Mouse (Mus musculus) kidney, postnatal 25 days (tissue): ENCODE measurements around the gene Ldlrap1.
"Not testable (repeated sequence)": the region's sequence is repeated elsewhere in the genome, so short reads cannot be mapped to it uniquely, and the experiment has no call there.

ENCODE experiments used
- DNase-seq, 2 experiments: peaks; one replicate each; pipeline ENCODE4 v3.0.0; 2021; ENCODE audit warnings: mixed read lengths in 2 of 2

The Ldlrap1 gene

DNA sequence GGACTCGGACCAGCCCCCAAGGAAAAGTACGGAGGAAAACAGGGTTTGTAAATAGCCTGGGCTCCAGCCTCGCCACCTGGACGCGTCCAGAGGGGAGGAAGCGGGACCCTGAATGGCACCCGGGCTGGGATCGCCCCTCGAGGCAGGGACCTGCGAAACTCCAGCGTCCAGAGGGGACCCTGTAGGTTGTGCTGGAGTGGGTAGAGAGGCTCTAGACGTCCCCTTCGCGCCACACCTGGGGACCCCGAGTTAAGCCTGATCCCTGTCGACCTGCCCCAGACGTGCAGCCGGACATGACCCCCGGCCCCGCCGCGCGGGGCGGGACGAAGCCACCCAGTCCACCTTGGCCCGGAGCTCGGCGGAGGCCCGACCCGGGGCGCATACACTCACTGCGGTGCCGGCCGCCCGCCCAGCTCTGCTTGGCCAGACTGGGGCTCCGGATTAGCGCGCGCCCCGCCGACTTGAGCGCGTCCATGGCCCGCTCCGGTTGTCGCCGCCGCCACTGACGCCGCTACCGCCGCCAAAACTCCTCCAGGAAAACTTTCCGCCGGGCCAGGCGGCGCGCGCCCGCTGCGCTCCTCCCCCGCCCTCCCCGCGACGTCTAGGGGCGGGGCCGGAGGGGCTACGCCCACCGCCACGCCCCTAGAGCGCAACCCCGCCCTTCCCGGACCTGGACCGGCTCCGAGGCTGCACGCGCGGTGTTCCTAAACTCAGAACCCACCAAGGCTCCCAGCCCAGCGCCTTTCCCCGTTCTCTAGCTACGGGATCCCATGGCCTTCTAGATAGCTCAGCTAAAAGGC lies at the start of gene Ldlrap1:
TSS of gene Ldlrap1 (minus strand) at position 599 of the 800 bp plus-strand sequence.
- peak; percentile 86 to 90 for DNase-seq

DNA sequence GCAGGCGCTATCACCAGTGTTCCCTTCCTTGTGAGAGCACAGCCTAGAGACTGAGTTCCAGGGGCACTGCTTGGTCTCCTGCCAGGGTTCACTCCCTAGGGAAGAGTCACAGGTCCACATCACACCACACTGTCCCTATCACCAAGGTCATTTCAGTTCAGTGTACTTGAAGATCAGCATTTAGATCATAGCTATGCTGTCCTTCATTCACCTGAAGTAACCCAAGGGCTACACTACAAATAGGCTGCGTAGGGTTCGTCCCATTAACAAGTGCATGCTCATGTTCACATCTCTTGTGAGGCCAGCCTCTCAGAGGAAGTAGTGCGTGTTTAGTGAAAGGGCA lies 46.4 kb upstream of the Ldlrap1 start:
- DNase-seq = peak; percentile 28 to 66

- DNase-seq = no peak
These were observed 45.8 kb upstream of the Ldlrap1 start for GRCm38 (mm10) chr4:134813406-134814228.

- peak; percentile 95 to 96 for DNase-seq
These were observed 36.9 kb upstream of the Ldlrap1 start for GRCm38 (mm10) chr4:134804765-134805164.

- DNase-seq = no peak
These were observed 34.9 kb upstream of the Ldlrap1 start for GRCm38 (mm10) chr4:134802765-134803164.

DNA sequence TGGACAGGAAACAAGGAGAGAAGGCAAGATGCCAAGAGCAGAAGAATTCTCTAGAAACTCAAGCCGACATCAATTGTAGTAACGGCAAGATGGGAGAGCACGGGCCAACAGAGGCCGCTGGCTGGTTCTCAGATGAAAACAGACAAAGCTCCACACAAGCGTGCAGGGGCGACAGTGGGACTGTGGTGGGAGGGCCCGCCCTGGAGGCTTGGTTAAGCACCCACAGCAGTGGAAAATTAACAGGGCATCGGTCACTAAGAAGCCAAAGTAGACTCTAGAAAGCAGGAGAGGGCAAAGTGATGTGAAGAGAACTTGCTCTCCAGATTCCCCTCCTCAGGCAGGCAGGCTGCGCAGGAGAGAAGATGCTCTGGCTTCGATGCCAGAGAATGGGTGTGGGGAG lies 34.3 kb upstream of the Ldlrap1 start:
- DNase-seq = peak; percentile 69 to 86

DNA sequence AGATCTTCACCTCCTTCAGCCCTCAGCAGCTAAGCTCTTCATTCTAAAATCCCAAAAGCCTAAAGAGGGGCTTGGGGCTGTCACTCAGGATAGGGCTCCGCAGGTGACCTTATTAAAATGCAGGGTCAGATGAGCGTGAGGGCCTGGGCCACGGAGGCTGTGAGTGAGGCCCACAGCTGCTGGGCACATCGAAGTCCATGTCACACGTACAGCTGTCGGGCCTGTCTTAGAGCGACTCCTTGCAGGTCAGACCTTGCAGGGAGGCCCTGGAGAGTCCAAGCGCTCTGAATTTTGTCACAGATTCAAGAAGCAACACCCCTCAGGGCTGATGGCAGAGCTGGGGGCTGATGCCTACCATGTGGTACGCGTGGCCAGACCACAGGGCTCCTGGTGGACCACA lies 32.9 kb upstream of the Ldlrap1 start:
- no peak for DNase-seq

GRCm38 (mm10) chr4:134800098-134800497 lies 32.3 kb upstream of the Ldlrap1 start:
- no peak for DNase-seq

DNA sequence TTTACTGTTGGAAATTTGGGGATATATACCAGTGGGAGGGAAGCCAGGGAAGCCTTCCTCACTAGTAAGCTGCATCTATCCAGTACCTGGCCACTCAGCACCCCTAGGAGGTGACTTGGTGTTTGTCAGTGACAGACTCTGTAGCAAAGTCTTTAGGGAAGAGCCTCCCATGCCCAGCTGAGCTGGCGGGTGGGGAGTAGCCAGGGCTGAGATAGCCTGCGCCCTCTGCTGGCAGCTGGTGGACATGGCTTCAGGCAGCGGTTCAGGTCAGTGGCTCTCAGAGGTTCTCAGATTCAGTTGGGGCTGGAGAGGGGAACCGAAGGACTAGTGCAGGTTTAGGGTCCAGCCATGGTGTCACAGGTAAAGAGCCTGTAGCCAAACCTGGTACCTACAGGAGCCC lies 31.4 kb upstream of the Ldlrap1 start:
- peak; percentile 81 to 83 for DNase-seq

- DNase-seq = peak; percentile 53 to 70
These were observed 31.0 kb upstream of the Ldlrap1 start for GRCm38 (mm10) chr4:134798861-134799260.

DNA sequence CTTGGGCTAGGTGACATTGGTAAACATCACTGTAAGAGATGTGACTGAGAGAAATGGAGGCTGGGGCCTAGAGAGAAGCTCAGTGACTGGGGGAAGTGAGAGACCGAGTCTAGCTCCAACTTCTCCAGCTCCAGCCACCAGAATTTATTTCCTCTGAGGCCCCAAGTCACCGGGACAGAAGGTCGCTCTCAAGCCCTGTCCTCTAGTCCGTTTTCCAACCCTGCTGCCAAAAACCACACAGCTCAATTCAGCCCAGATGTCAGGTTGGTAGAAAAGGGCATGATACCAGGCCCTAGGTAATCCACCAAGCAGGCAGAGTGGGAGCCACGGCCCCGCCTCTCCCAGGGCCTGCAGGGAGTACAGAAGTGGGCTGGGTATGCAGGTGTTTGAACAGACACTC lies 29.8 kb upstream of the Ldlrap1 start:
- DNase-seq = no peak

DNA sequence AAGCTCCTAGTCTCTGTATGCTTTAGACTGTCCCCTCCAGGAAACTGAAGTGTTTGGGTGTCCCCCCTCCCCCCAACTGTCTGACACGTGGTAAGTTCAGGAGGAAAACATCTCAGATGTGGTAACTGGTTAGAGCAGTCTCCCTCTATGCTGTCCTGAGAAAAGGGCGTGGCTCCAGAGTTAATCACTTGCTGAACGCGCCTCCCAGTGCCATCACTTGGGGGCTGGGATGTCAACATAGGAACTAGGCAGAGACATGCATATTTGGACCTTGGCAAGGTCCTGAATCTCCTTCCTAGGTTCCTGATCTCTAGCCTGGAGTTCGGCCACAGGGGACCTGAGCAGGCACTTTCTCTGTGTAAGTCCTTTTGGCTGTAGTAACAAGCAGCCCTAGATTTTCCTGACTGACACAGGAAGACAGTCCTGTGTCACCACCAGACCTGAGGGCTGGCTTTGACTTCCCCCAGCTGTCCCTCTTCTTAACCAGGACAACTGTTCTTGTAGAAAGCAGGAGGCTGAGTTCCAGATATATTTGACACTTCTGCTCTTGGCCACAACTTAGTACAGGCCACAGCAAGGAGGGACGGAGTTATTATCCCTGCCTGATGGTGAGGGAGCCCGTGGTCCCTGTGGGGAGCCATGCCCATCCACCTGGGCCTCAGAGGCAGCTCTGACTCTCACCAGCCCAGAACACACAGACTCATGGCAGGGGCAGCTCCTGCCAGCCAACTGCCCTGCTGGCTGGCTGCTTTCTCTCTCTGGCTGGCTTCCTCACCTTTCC lies 28.9 kb upstream of the Ldlrap1 start:
- peak; percentile 46 to 73 for DNase-seq

- DNase-seq = no peak
These were observed 28.1 kb upstream of the Ldlrap1 start for GRCm38 (mm10) chr4:134795819-134796485.

DNA sequence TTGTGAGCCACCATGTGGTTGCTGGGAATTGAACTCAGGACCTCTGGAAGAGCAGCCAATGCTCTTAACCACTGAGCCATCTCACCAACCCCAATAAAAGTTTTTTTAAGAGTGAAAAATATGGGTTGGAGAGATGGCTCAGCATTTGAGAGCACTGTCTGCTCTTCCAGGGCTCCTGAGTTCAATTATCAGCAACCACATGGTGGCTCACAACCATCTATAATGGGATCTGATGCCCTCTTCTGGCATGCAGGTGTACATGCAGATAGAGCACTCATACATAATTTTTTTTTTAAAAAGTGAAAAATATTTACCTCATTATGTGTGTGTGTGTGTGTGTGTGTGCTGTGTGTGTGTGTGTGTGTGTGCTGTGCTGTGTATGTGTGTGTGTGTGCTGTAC lies 27.1 kb upstream of the Ldlrap1 start:
- not testable (repeated sequence) for DNase-seq

DNA sequence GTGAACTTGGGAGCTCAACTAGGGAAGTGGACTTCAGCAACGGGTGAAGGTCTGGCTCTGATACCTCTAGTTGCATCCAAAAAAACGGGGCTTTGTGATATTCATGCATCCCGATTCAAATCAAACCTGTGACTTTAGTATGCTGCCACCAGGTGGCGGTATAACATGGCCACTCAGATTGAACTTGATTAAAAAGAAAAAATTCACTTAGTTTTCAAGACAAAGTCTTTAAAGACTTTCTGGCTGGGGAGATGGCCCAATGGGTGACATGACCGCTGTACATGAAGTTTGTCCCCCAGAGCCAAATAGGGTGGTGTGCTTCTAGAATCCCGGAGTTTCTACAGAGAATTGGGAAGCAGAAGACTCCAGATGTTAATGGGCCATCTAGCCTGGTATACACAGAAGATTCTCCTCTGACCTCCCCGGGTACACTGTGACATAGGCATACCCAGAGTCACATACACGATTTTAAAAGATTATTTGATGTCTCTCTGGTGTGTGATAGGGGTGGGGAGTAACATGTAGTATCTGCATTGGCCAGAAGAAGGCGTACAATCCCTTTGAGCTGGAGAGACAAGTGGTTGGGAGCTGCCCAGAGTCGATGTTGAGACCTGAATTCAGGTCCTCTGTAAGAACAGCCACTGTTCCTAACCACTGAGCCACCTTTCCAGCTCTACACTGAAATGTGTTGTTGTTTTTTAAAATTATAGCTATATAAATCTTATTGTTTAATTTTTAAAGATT lies 25.6 kb upstream of the Ldlrap1 start:
- peak; percentile 66 to 81 for DNase-seq

- DNase-seq = peak in 1 of 2 experiments; percentile 27
These were observed 23.9 kb upstream of the Ldlrap1 start for GRCm38 (mm10) chr4:134791731-134792130.

DNA sequence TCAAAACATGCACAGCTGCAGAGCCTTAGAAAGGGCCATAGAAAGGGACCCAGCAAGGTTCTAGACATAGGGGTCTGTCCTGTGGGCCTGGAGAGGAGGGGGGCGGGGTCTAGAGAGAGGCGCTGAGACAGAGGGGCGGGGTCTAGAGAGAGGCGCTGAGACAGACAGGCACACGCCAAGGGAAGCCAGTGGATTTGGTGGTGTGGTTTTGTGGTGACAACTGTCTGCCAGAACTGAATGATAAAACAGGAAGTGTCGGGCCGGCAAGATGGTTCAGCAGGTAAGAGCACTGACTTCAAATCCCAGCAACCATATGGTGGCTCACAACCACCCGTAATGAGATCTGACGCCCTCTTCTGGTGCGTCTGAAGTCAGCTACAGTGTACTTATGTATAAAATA lies 19.1 kb upstream of the Ldlrap1 start:
- no peak for DNase-seq

GRCm38 (mm10) chr4:134784701-134785100 lies 16.9 kb upstream of the Ldlrap1 start:
- DNase-seq = peak; percentile 32 to 74

DNA sequence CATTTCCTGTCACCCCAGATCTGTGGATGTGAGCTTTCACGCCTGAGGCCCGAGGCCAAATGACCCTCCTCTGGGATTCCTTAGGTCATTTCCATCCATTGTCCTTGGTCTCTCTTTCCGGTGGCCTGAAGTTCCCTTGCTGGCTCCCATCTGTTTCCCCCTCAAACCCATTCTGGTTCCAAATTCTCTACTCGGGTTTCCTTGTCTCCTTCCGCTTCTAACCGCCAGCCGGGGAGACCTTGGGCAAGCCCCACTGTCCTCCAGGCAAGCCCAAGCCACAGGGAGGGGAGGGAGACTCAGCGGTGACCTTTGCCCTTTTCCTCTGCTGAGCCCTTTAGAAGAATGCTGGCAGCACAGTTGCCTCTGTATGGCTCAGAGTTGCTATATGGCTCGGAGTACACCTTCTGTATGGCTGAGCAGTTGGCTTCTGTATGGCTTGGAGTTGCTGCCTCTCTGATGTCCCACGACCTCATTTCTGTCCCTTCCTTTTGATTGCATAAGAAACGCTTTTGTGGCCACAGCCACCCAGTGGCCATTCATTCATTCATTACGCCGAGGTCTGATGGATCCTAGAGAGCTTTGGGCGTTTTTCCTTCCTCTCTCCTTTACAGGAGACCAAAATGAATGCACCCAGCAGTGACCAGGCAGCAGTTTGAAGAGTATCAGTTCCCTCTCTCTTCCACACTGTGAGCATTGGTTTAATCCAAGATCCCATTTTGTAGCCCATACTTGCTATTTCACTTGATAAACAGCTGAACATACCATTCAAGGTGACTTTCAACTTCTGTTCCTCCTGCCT lies 11.5 kb upstream of the Ldlrap1 start:
- DNase-seq = peak; percentile 78 to 89

DNA sequence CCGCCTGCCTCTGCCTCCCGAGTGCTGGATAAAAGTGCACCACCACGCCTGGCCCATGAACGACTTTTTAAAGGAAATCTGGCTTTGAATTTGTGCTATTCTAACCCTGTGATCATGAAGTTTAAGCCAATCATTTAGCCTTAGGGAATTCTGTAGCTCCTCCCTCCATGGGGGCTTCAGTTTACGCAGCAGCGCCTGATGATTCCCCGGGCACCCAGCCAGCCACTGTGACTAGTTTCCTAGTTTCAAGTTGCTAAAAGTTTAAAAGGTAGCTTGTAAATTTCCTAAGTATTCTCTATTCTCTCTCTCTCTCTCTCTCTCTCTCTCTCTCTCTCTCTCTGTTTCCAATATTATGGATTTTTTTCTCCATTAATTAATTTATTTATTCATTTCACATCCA lies 8.4 kb upstream of the Ldlrap1 start:
- DNase-seq = peak; percentile 45 to 64
